Mouse (Mus musculus) frontal cortex, postnatal 25 days (tissue): ENCODE results near the gene Ppp1r9a.

ENCODE experiments used
- DNase-seq, 2 experiments: peaks; one replicate each; pipeline ENCODE4 v3.0.0; 2022; ENCODE audit warnings: low spot score in 2 of 2

The Ppp1r9a gene

GRCm38 (mm10) chr6:4956651-4957050 lies 53.9 kb downstream of the Ppp1r9a start:
- no peak for DNase-seq

GRCm38 (mm10) chr6:4962197-4962596 lies 59.5 kb downstream of the Ppp1r9a start:
- DNase-seq = no peak

- no peak for DNase-seq
Observed at GRCm38 (mm10) chr6:4963049-4963448, 60.3 kb downstream of the Ppp1r9a start.

GRCm38 (mm10) chr6:4967236-4967635 lies 64.5 kb downstream of the Ppp1r9a start:
- DNase-seq = no peak

- no peak for DNase-seq
Observed at GRCm38 (mm10) chr6:4971229-4971628, 68.5 kb downstream of the Ppp1r9a start.

- DNase-seq = no peak
Observed at GRCm38 (mm10) chr6:4972808-4973207, 70.1 kb downstream of the Ppp1r9a start.

- no peak for DNase-seq
Observed at GRCm38 (mm10) chr6:4973337-4973736, 70.6 kb downstream of the Ppp1r9a start.

- no peak for DNase-seq
Observed at GRCm38 (mm10) chr6:4977515-4977914, 74.8 kb downstream of the Ppp1r9a start.

GRCm38 (mm10) chr6:4978249-4978648 lies 75.5 kb downstream of the Ppp1r9a start:
- no peak for DNase-seq

- no peak for DNase-seq
Observed at GRCm38 (mm10) chr6:4978897-4979296, 76.2 kb downstream of the Ppp1r9a start.

- no peak for DNase-seq
Observed at GRCm38 (mm10) chr6:4980113-4980512, 77.4 kb downstream of the Ppp1r9a start.

- no peak for DNase-seq
Observed at GRCm38 (mm10) chr6:4982686-4983162, 80.0 kb downstream of the Ppp1r9a start.

- no peak for DNase-seq
Observed at GRCm38 (mm10) chr6:4985668-4986067, 83.0 kb downstream of the Ppp1r9a start.

- no peak for DNase-seq
Observed at GRCm38 (mm10) chr6:4987084-4987483, 84.4 kb downstream of the Ppp1r9a start.

- DNase-seq = no peak
Observed at GRCm38 (mm10) chr6:4988688-4989087, 86.0 kb downstream of the Ppp1r9a start.

- no peak for DNase-seq
Observed at GRCm38 (mm10) chr6:4992308-4992707, 89.6 kb downstream of the Ppp1r9a start.

- no peak for DNase-seq
Observed at GRCm38 (mm10) chr6:4993600-4994160, 91.0 kb downstream of the Ppp1r9a start.

GRCm38 (mm10) chr6:4994161-4994919 lies 91.6 kb downstream of the Ppp1r9a start:
- no peak for DNase-seq

- no peak for DNase-seq
Observed at GRCm38 (mm10) chr6:4997599-4997998, 94.9 kb downstream of the Ppp1r9a start.

GRCm38 (mm10) chr6:4998929-4999328 lies 96.2 kb downstream of the Ppp1r9a start:
- no peak for DNase-seq

- DNase-seq = no peak
Observed at GRCm38 (mm10) chr6:5000788-5001187, 98.1 kb downstream of the Ppp1r9a start.

GRCm38 (mm10) chr6:5005491-5006275 lies 103.0 kb downstream of the Ppp1r9a start:
- no peak for DNase-seq
